Comparison of ENCODE assay signal across 16 mouse cellular contexts in the genomic region with DNA sequence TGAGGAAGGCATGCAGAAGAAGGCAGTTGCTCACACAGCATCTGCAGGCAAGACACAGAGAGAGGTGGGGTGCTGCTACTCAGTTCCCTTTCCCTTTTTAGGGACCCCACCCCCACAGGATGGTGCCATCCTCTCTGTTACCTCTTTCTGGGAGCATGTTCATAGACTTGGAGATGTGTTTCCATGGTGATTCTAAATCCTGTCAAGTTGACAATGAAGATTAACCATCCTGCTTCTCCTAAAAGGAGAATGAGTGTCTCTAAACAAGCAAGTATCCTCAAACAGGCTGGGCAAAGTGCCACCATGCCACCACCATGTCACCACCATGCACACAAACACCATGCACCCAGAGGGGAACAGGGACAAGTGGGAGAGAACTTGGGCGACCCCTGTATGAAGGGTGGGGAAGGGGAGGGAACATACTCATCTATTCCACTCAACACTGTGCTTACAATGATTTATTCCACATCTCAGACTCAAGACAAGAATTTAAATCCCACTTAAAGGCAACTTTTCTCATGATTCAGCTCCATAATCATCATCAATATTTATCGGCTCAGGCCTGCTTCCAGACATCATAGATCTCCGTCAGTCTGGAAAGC.
DNase-seq lines count a peak whose midpoint lies in the region; ATAC-seq lines count a peak whose summit lies in the region.
"Had no signal": no experiment of that assay in that cellular context is flagged by ENCODE, and none has a peak within 500 bp of the region (broad histone marks: within the 10 kb centered on the region; RNA-seq: fewer than 3 reads in every experiment).

No protein-coding gene starts in this region.

- peak; percentile 12 to 49 for DNase-seq in left cerebral cortex, adult 18-20 months (ENCODE audit: low spot score in 2 of 2)
- DNase-seq in left cerebral cortex, adult 11 months (ENCODE audit: low spot score) = no peak
- peak; percentile 23 to 84 for DNase-seq in left cerebral cortex, postnatal 25 days (ENCODE audit: low spot score in 2 of 2)
- peak; percentile 58 for DNase-seq in right cerebral cortex, postnatal 4 days
- DNase-seq in spleen, postnatal 10 days (ENCODE audit: low spot score in 2 of 2) = no peak
- no peak for DNase-seq in gastrocnemius, postnatal 14 days
- DNase-seq: cerebellum, adult 9-11 months; gastrocnemius, postnatal 25 days; lung, postnatal 14 days had no signal

- no peak overlapping the region for H3K4me3 ChIP-seq in forebrain, embryonic 16.5 days (replicated peaks; ENCODE audit: low read length)
- H3K4me3 ChIP-seq in forebrain, embryonic 12.5 days (replicated peaks) = no peak overlapping the region
- H3K4me3 ChIP-seq: erythroblast, embryonic 14.5 days; heart, embryonic 13.5 days; liver, embryonic 15.5 days; neural tube, embryonic 12.5 days had no signal

- H3K4me2 ChIP-seq in forebrain, embryonic 16.5 days (ENCODE audit: low read length) = no peak overlapping the region
- no peak overlapping the region for H3K4me2 ChIP-seq in forebrain, embryonic 12.5 days
- H3K4me2 ChIP-seq: heart, embryonic 13.5 days; liver, embryonic 15.5 days; neural tube, embryonic 12.5 days had no signal

- peak; percentile 31; the same call in 1 of the 2 replicates for ATAC-seq in forebrain, embryonic 16.5 days
- no peak for ATAC-seq in forebrain, embryonic 12.5 days (ENCODE audit: low FRiP score)
- ATAC-seq: Patski had no signal

- H3K27ac ChIP-seq in forebrain, embryonic 16.5 days (ENCODE audit: low read length) = no peak overlapping the region
- no peak overlapping the region for H3K27ac ChIP-seq in forebrain, embryonic 12.5 days
- H3K27ac ChIP-seq: heart, embryonic 13.5 days; liver, embryonic 15.5 days; neural tube, embryonic 12.5 days had no signal

- intact Hi-C loops in left cerebral cortex, postnatal 25 days (cut with DNase I) = loop anchor here (2.0 kb wide), 1 partner anchor 46 kb away; no protein-coding TSS in a partner anchor
- intact Hi-C loops in gastrocnemius, postnatal 14 days (cut with DNase I; ENCODE audit: low total_unique reads) = no loop called here

- no peak overlapping the region for H3K9ac ChIP-seq in forebrain, embryonic 16.5 days (replicated peaks; ENCODE audit: low read depth, low read length)
- no peak overlapping the region for H3K9ac ChIP-seq in forebrain, embryonic 12.5 days
- H3K9ac ChIP-seq: heart, embryonic 13.5 days; liver, embryonic 15.5 days; neural tube, embryonic 12.5 days had no signal

- WGBS in forebrain, embryonic 16.5 days = 80% methylated on average over 3 of the region's 3 CpGs
- WGBS in forebrain, embryonic 12.5 days = 62% methylated on average over 3 of the region's 3 CpGs

- H3K9me3 ChIP-seq in forebrain, embryonic 16.5 days (ENCODE audit: control insufficient read depth, low read length) = no peaks in the 10 kb centered on the region
- 0 out of 2 replicates have a peak, but pooled peaks cover 4% of the 10 kb centered on the region for H3K9me3 ChIP-seq in forebrain, embryonic 12.5 days
- H3K9me3 ChIP-seq: heart, embryonic 13.5 days; liver, embryonic 15.5 days; neural tube, embryonic 12.5 days had no signal

- no peaks in the 10 kb centered on the region for H3K27me3 ChIP-seq in forebrain, embryonic 16.5 days (replicated peaks; ENCODE audit: control insufficient read depth, insufficient read depth, low read length)
- H3K27me3 ChIP-seq in forebrain, embryonic 12.5 days = no peaks in the 10 kb centered on the region
- H3K27me3 ChIP-seq: heart, embryonic 13.5 days; liver, embryonic 15.5 days; neural tube, embryonic 12.5 days; Patski had no signal

- no peaks in the 10 kb centered on the region for H3K36me3 ChIP-seq in forebrain, embryonic 16.5 days (ENCODE audit: control insufficient read depth, insufficient read depth)
- H3K36me3 ChIP-seq in forebrain, embryonic 12.5 days (replicated peaks) = no peaks in the 10 kb centered on the region
- H3K36me3 ChIP-seq: heart, embryonic 13.5 days; liver, embryonic 15.5 days; neural tube, embryonic 12.5 days had no signal

- H3K4me1 ChIP-seq in forebrain, embryonic 16.5 days (replicated peaks; ENCODE audit: control insufficient read depth, insufficient read depth, low read length) = no peaks in the 10 kb centered on the region
- H3K4me1 ChIP-seq in forebrain, embryonic 12.5 days = peaks cover 6% of the 10 kb centered on the region
- H3K4me1 ChIP-seq: heart, embryonic 13.5 days; liver, embryonic 15.5 days; neural tube, embryonic 12.5 days had no signal

Comparison
In these comparisons a context has a peak if more than half of its experiments do, and no peak if none do; other contexts are left out.
1. DNase-seq: peak in left cerebral cortex, adult 18-20 months (2 of 2), left cerebral cortex, postnatal 25 days (2 of 2) and right cerebral cortex, postnatal 4 days (single experiment); none in left cerebral cortex, adult 11 months (single experiment), spleen, postnatal 10 days (0 of 2) and gastrocnemius, postnatal 14 days (single experiment).